Mouse (Mus musculus) hematopoietic stem cell, adult 5-6 weeks (primary cell): ENCODE data around the gene AA986860. TPM values are rescaled to one million over a fixed set of nuclear protein-coding genes. Genes with fewer than 3 reads are reported as not detected.

Experiments used
- total RNA-seq: library from RNA; stranded (forward); fragments of 172-1452, 232-1000 nt; gene quantifications from 2 replicates; pipeline ENCODE4 v1.2.3, GENCODE M21; 2017

The AA986860 gene
- total RNA-seq, 1 experiment from 2014 or later = 0.30 TPM

Other genes starting within 250 kb of the AA986860 start
- not detected in 2 replicates for gene Zp3r, start 102.4 kb upstream of the AA986860 start, total RNA-seq
- not detected in 2 replicates for gene C4bp, start 70.3 kb upstream of the AA986860 start, total RNA-seq
- not detected in 2 replicates for gene Gm29427, start 16.2 kb upstream of the AA986860 start, total RNA-seq
- gene Yod1, start 14.6 kb upstream of the AA986860 start, total RNA-seq = 8.8 and 10.3 TPM in 2 replicates
- gene Pfkfb2, start 2.7 kb upstream of the AA986860 start, total RNA-seq = 14.6 and 18.1 TPM in 2 replicates
- gene Fcamr, start 68.9 kb downstream of the AA986860 start, total RNA-seq = not detected in 2 replicates
- gene Pigr, start 94.7 kb downstream of the AA986860 start, total RNA-seq = not detected in 2 replicates
- gene Fcmr, start 133.7 kb downstream of the AA986860 start, total RNA-seq = not detected in 2 replicates
- gene Il24, start 155.5 kb downstream of the AA986860 start, total RNA-seq = not detected in 2 replicates
- not detected in 2 replicates for gene Il20, start 179.5 kb downstream of the AA986860 start, total RNA-seq
- not detected in 2 replicates for gene Il19, start 208.1 kb downstream of the AA986860 start, total RNA-seq